In genomic region chr4:139590446-139590845, GRCm38 (mm10) we compare ENCODE assay signal across 11 mouse cellular contexts. TPM values are rescaled to one million over a fixed set of nuclear protein-coding genes. Genes with fewer than 3 reads are reported as not detected.
DNase-seq lines count a peak whose midpoint lies in the region; ATAC-seq and TF ChIP-seq lines count a peak whose summit lies in the region.
"Had no signal": no experiment of that assay in that cellular context is flagged by ENCODE, and none has a peak within 500 bp of the region (broad histone marks: within the 10 kb centered on the region; RNA-seq: fewer than 3 reads in every experiment).

No protein-coding gene starts in this region.

- TF ChIP-seq POLR2A in ES-Bruce4 (IDR thresholded peaks at IDR 0.05; ENCODE audit: insufficient read depth, low read length): no peak
- TF ChIP-seq POLR2A in kidney, adult 2 months (IDR thresholded peaks at IDR 0.05; ENCODE audit: low read depth, low read length): no peak

- H3K9ac ChIP-seq in ES-Bruce4 (ENCODE audit: low read depth, poor library complexity, severe bottlenecking): no peak overlapping the region

- no peak overlapping the region for H3K4me3 ChIP-seq in ES-Bruce4 (ENCODE audit: low read depth, low read length)
- no peak overlapping the region for H3K4me3 ChIP-seq in kidney, adult 2 months (ENCODE audit: insufficient read depth, low read depth, low read length)

- H3K9me3 ChIP-seq in ES-Bruce4 (replicated peaks; ENCODE audit: control insufficient read depth, insufficient read depth, low read length, poor library complexity, severe bottlenecking): no peaks in the 10 kb centered on the region

- DNase-seq in brain, adult 2 months (ENCODE audit: low read depth, low spot score): peak; percentile 96
- DNase-seq in embryo, embryonic 10.5 days (ENCODE audit: low spot score): peak; percentile 85
- DNase-seq in mesoderm, embryonic 11.5 days (ENCODE audit: low read depth, low spot score): peak; percentile 85
- no peak for DNase-seq in ovary, adult 18-20 months (ENCODE audit: low spot score)
- no peak for DNase-seq in kidney, adult 2 months
- DNase-seq: adrenal gland, adult 2 months; gastrocnemius, postnatal 25 days; lung, adult 18-20 months had no signal

- H3K4me1 ChIP-seq in ES-Bruce4 (ENCODE audit: control insufficient read depth, insufficient read depth, low read length): peaks cover 30% of the 10 kb centered on the region
- no peaks in the 10 kb centered on the region; the same call in 1 of the 2 replicates for H3K4me1 ChIP-seq in kidney, adult 2 months (ENCODE audit: control insufficient read depth, insufficient read depth, low read length)

- no peak for TF ChIP-seq CTCF in ES-Bruce4 (IDR thresholded peaks at IDR 0.05; ENCODE audit: low read depth, low read length)
- no peak for TF ChIP-seq CTCF in kidney, adult 2 months (conservative IDR thresholded peaks at IDR 0.05; ENCODE audit: insufficient read depth, insufficient read length, low read depth, low read length)

- peak overlapping the region; percentile 50; the same call in 1 of the 2 replicates for H3K27ac ChIP-seq in ES-Bruce4 (ENCODE audit: insufficient read depth, low read length)
- no peak overlapping the region for H3K27ac ChIP-seq in kidney, adult 2 months (ENCODE audit: insufficient read depth, low read depth, low read length)

- no peak for ATAC-seq in granulocyte monocyte progenitor cell, adult 5-6 weeks (replicated peaks; ENCODE audit: poor library complexity, severe bottlenecking)

- H3K36me3 ChIP-seq in ES-Bruce4 (ENCODE audit: control insufficient read depth, insufficient read depth, low read length, poor library complexity, severe bottlenecking): no peaks in the 10 kb centered on the region
- no peaks in the 10 kb centered on the region for H3K36me3 ChIP-seq in kidney, adult 2 months (ENCODE audit: control insufficient read depth, insufficient read depth, low read length)

- H3K27me3 ChIP-seq in ES-Bruce4 (ENCODE audit: control insufficient read depth, insufficient read depth, low read length, poor library complexity, severe bottlenecking): no peaks in the 10 kb centered on the region
- H3K27me3 ChIP-seq in kidney, adult 2 months (replicated peaks; ENCODE audit: control insufficient read depth, insufficient read depth, low read length): no peaks in the 10 kb centered on the region

- TF ChIP-seq EP300 in ES-Bruce4 (IDR thresholded peaks at IDR 0.05; ENCODE audit: insufficient read depth, low read depth, low read length): peak; percentile 95

- 57% methylated on average over 4 of the region's 4 CpGs for whole genome bisulfite sequencing in kidney, adult 2 months

RNA-seq across cellular contexts. Expression of gene Gm21969, which starts 12.5 kb away (rescaled TPM):
- 0.21 TPM in 1 of 2 replicates, not detected in the other for polyA plus RNA-seq in ES-Bruce4 (2011; ENCODE audit: insufficient read depth, insufficient read length, low read depth, missing spikeins)
- total RNA-seq in granulocyte monocyte progenitor cell, adult 5-6 weeks (2014; fragmentation: Nextera tagmentation): not detected in 2 replicates
- total RNA-seq in granulocyte monocyte progenitor cell, adult 5-6 weeks (2017): not detected in 2 replicates
- polyA plus RNA-seq in kidney, adult 2 months (2012; rRNA removed): 0.02 and 0.08 TPM in 2 replicates
- total RNA-seq: layer of hippocampus, adult 18-20 months had no signal

RNA-seq across cellular contexts. Expression of gene Aldh4a1, which starts 32.2 kb away (rescaled TPM):
- polyA plus RNA-seq in ES-Bruce4 (2011; ENCODE audit: insufficient read depth, insufficient read length, low read depth, missing spikeins): 30.9 and 32.3 TPM in 2 replicates
- total RNA-seq in granulocyte monocyte progenitor cell, adult 5-6 weeks (2014; fragmentation: Nextera tagmentation): 29.7 and 30.9 TPM in 2 replicates
- total RNA-seq in granulocyte monocyte progenitor cell, adult 5-6 weeks (2017): 18.9 and 20.1 TPM in 2 replicates
- 517 and 605 TPM in 2 replicates for polyA plus RNA-seq in kidney, adult 2 months (2012; rRNA removed)

Comparison
In these comparisons a context has a peak if more than half of its experiments do, and no peak if none do; other contexts are left out.
1. DNase-seq: peak in brain, adult 2 months (single experiment), embryo, embryonic 10.5 days (single experiment) and mesoderm, embryonic 11.5 days (single experiment); none in ovary, adult 18-20 months (single experiment) and kidney, adult 2 months (single experiment).
2. RNA of gene Aldh4a1, which starts 32.2 kb away (polyA plus RNA-seq): 517 to 605 TPM in kidney, adult 2 months; 30.9 to 32.3 TPM in ES-Bruce4; every median in the first group is over 10 times any median in the second.